Comparison of ENCODE assay signal across 14 mouse cellular contexts in the genomic region with DNA sequence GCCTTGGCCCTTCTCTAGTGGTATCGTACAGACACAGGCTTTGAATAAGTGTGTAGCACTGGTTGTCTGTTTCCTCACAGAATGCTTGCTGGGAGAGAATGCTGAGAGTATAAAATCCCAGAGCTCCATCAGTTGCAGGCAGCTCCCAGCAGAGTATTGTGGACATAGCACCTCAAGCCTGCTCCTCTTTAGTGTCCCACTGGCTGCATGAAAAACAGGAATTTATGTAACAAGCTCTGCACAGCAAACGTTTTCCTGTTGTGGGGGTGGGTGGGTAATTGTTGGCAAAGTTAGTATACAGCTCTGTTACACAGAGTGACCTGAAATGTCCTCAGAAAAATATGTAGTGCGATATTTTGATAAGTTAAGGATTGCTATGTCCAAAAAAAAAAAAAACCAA.
DNase-seq lines count a peak whose midpoint lies in the region; ATAC-seq and TF ChIP-seq lines count a peak whose summit lies in the region.
"Had no signal": no experiment of that assay in that cellular context is flagged by ENCODE, and none has a peak within 500 bp of the region (broad histone marks: within the 10 kb centered on the region; RNA-seq: fewer than 3 reads in every experiment).

No protein-coding gene starts in this region.

- no peaks in the 10 kb centered on the region for H3K9me3 ChIP-seq in midbrain, embryonic 11.5 days (ENCODE audit: control insufficient read depth, low read length)
- no peaks in the 10 kb centered on the region for H3K9me3 ChIP-seq in midbrain, postnatal 0 days (ENCODE audit: low read length)
- H3K9me3 ChIP-seq in intestine, embryonic 15.5 days, result no peaks in the 10 kb centered on the region
- H3K9me3 ChIP-seq: forebrain, embryonic 15.5 days; hindbrain, embryonic 13.5 days; liver, embryonic 15.5 days; neural tube, embryonic 13.5 days had no signal

- H3K36me3 ChIP-seq in midbrain, embryonic 11.5 days (ENCODE audit: control insufficient read depth, insufficient read depth, low read length), result no peaks in the 10 kb centered on the region
- no peaks in the 10 kb centered on the region for H3K36me3 ChIP-seq in midbrain, postnatal 0 days (ENCODE audit: insufficient read depth, low read length)
- H3K36me3 ChIP-seq in intestine, embryonic 15.5 days, result 0 out of 2 replicates have a peak, but pooled peaks cover 3% of the 10 kb centered on the region
- H3K36me3 ChIP-seq: forebrain, embryonic 15.5 days; hindbrain, embryonic 13.5 days; neural tube, embryonic 13.5 days had no signal

- no peak overlapping the region for H3K4me2 ChIP-seq in midbrain, embryonic 11.5 days
- no peak overlapping the region for H3K4me2 ChIP-seq in midbrain, postnatal 0 days (ENCODE audit: low read depth, low read length, poor library complexity, severe bottlenecking)
- H3K4me2 ChIP-seq in intestine, embryonic 15.5 days (replicated peaks), result no peak overlapping the region
- H3K4me2 ChIP-seq: forebrain, embryonic 15.5 days; hindbrain, embryonic 13.5 days; liver, embryonic 15.5 days; neural tube, embryonic 13.5 days had no signal

- H3K4me1 ChIP-seq in midbrain, embryonic 11.5 days (ENCODE audit: control insufficient read depth, insufficient read depth, low read length), result peaks cover 10% of the 10 kb centered on the region
- H3K4me1 ChIP-seq in midbrain, postnatal 0 days (ENCODE audit: insufficient read depth, low read length), result no peaks in the 10 kb centered on the region; the same call in 1 of the 2 replicates
- H3K4me1 ChIP-seq in intestine, embryonic 15.5 days (replicated peaks), result peaks cover 14% of the 10 kb centered on the region

- TF ChIP-seq CTCF in gastrocnemius, adult 2 months (IDR thresholded peaks at IDR 0.05), result no peak
- no peak for TF ChIP-seq CTCF in layer of hippocampus, adult 2 months (conservative IDR thresholded peaks at IDR 0.05)
- no peak for TF ChIP-seq CTCF in midbrain, postnatal 0 days (IDR thresholded peaks at IDR 0.05)

- WGBS in midbrain, embryonic 11.5 days, result 62% methylated on average over 3 of the region's 3 CpGs
- 51% methylated on average over 3 of the region's 3 CpGs for WGBS in midbrain, postnatal 0 days
- 55% methylated on average over 3 of the region's 3 CpGs for WGBS in intestine, embryonic 15.5 days

- intact Hi-C loops in gastrocnemius, adult 2 months (cut with DNase I), result loop anchor here (5.0 kb wide), 1 partner anchor 70 kb away; no protein-coding TSS in a partner anchor
- intact Hi-C loops in gastrocnemius, postnatal 14 days (cut with DNase I; ENCODE audit: low total_unique reads), result no loop called here

- no peak for DNase-seq in gastrocnemius, adult 2 months
- DNase-seq in gastrocnemius, postnatal 14 days, result no peak
- no peak for DNase-seq in layer of hippocampus, adult 2 months (ENCODE audit: low spot score in 2 of 2)
- no peak for DNase-seq in layer of hippocampus, postnatal 10 days (ENCODE audit: low spot score in 2 of 2)
- DNase-seq in midbrain, embryonic 11.5 days (ENCODE audit: low spot score, missing footprints), result peak; percentile 85
- DNase-seq in midbrain, postnatal 0 days (ENCODE audit: low spot score), result no peak
- DNase-seq in kidney, postnatal 10 days, result peak; percentile 42
- DNase-seq: gastrocnemius, postnatal 10 days; spleen, adult 18-20 months had no signal

- H3K9ac ChIP-seq in midbrain, embryonic 11.5 days (ENCODE audit: low read length), result no peak overlapping the region
- no peak overlapping the region for H3K9ac ChIP-seq in midbrain, postnatal 0 days (replicated peaks; ENCODE audit: low read length, poor library complexity, severe bottlenecking)
- no peak overlapping the region for H3K9ac ChIP-seq in intestine, embryonic 15.5 days
- H3K9ac ChIP-seq: forebrain, embryonic 15.5 days; hindbrain, embryonic 13.5 days; liver, embryonic 15.5 days; neural tube, embryonic 13.5 days had no signal

- H3K27ac ChIP-seq in gastrocnemius, adult 2 months, result peak overlapping the region; percentile 75
- H3K27ac ChIP-seq in layer of hippocampus, adult 2 months, result peak overlapping the region; percentile 85
- H3K27ac ChIP-seq in midbrain, embryonic 11.5 days (ENCODE audit: low read depth, low read length), result no peak overlapping the region
- H3K27ac ChIP-seq in midbrain, postnatal 0 days (ENCODE audit: low read depth, low read length), result no peak overlapping the region
- H3K27ac ChIP-seq in intestine, embryonic 15.5 days, result no peak overlapping the region
- H3K27ac ChIP-seq: forebrain, embryonic 15.5 days; hindbrain, embryonic 13.5 days; liver, embryonic 15.5 days; neural tube, embryonic 13.5 days had no signal

- H3K27me3 ChIP-seq in midbrain, embryonic 11.5 days (ENCODE audit: control insufficient read depth, insufficient read depth, low read length), result no peaks in the 10 kb centered on the region
- H3K27me3 ChIP-seq in midbrain, postnatal 0 days (ENCODE audit: insufficient read depth, low read length), result no peaks in the 10 kb centered on the region
- H3K27me3 ChIP-seq in intestine, embryonic 15.5 days (replicated peaks), result no peaks in the 10 kb centered on the region
- H3K27me3 ChIP-seq: forebrain, embryonic 15.5 days; hindbrain, embryonic 13.5 days; liver, embryonic 15.5 days; neural tube, embryonic 13.5 days had no signal

- no peak for ATAC-seq in midbrain, embryonic 11.5 days (ENCODE audit: low FRiP score)
- no peak for ATAC-seq in midbrain, postnatal 0 days (ENCODE audit: low FRiP score)
- ATAC-seq in intestine, embryonic 15.5 days, result no peak
- ATAC-seq: forebrain, embryonic 15.5 days had no signal

- 0 out of 2 replicates have a peak overlapping the region, but pooled peaks have one; percentile 6 for H3K4me3 ChIP-seq in gastrocnemius, adult 2 months
- no peak overlapping the region for H3K4me3 ChIP-seq in layer of hippocampus, adult 2 months
- no peak overlapping the region for H3K4me3 ChIP-seq in midbrain, embryonic 11.5 days (ENCODE audit: low read depth, low read length)
- no peak overlapping the region for H3K4me3 ChIP-seq in midbrain, postnatal 0 days (ENCODE audit: low read depth, low read length)
- no peak overlapping the region for H3K4me3 ChIP-seq in intestine, embryonic 15.5 days (replicated peaks)
- H3K4me3 ChIP-seq: forebrain, embryonic 15.5 days; hindbrain, embryonic 13.5 days; liver, embryonic 15.5 days; neural tube, embryonic 13.5 days had no signal

Comparison
In these comparisons a context has a peak if more than half of its experiments do, and no peak if none do; other contexts are left out.
1. DNase-seq: peak in midbrain, embryonic 11.5 days (single experiment) and kidney, postnatal 10 days (single experiment); none in gastrocnemius, adult 2 months (single experiment), gastrocnemius, postnatal 14 days (single experiment), layer of hippocampus, adult 2 months (0 of 2), layer of hippocampus, postnatal 10 days (0 of 2) and midbrain, postnatal 0 days (single experiment).
2. H3K27ac ChIP-seq: peak in gastrocnemius, adult 2 months (single experiment) and layer of hippocampus, adult 2 months (single experiment); none in midbrain, embryonic 11.5 days (single experiment), midbrain, postnatal 0 days (single experiment) and intestine, embryonic 15.5 days (single experiment).